Mouse (Mus musculus): ENCODE measurements around the gene Cnr1.

The Cnr1 gene

DNA sequence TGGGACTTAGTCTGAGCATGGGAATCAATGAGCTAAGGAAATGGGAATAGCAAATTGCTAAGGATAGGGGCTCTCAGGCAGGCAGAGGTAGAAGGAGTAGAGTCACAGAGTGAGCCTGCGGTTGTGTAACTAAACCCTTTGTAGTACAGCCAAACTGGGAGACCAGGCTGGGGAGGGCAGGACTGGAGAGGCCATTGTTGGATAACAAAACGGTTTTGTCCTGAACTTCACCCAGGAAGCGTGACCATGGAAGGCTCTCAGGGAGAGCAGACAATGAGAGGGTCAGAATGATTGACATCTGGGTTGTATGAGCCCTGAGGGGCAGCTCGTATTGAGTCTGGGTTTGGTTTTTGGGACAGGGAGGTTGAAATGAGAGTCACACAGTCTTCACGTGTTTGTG lies 17.2 kb downstream of the Cnr1 start:
- DNase-seq (ENCODE audit: low spot score), result no peak

DNA sequence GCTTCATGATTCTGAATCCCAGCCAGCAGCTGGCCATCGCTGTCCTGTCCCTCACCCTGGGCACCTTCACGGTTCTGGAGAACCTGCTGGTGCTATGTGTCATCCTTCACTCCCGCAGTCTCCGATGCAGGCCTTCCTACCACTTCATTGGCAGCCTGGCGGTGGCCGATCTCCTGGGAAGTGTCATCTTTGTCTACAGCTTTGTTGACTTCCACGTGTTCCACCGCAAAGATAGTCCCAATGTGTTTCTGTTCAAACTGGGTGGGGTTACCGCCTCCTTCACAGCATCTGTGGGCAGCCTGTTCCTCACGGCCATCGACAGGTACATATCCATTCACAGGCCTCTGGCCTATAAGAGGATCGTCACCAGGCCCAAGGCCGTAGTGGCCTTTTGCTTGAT lies 19.5 kb downstream of the Cnr1 start:
- no peak for DNase-seq (ENCODE audit: low spot score)

DNA sequence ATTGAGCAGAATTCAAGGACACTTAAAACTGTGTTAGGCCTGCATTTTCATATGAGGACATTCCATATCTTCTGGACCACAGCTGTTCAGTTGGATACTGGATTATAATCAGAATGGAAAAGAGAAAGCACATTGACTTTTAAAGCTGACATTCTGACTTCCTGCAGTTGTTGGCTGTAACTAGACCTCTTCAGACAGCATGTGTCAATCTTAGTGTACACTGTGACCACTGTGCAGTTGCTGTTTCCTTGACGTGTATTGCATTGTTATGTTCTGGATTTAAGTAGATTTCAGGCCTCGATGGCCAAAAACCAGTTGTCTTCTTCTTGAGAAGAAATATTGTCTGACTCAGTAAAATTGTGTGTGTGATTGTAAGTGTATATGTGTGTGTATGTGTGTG lies 21.3 kb downstream of the Cnr1 start:
- DNase-seq (ENCODE audit: low spot score), result no peak

DNA sequence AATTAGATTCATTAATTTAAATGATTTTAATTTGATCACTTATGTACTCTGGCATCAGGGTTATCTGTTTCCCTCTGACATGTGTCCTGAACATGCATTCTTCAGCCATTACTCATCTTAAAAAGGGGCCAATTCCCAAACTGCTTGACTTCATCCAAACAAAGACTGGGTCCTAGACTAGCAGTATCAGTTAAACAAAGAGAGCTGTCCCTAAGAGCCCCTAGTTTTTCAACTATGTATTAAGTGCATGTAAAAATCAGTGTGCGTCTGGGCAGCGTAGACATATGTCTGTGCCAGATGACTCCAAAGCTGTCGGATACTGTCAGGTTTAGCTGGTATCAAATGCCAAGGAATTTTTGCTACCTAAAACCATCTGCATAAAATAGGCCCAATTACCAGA lies 23.2 kb downstream of the Cnr1 start:
- no peak for DNase-seq (ENCODE audit: low spot score)

DNA sequence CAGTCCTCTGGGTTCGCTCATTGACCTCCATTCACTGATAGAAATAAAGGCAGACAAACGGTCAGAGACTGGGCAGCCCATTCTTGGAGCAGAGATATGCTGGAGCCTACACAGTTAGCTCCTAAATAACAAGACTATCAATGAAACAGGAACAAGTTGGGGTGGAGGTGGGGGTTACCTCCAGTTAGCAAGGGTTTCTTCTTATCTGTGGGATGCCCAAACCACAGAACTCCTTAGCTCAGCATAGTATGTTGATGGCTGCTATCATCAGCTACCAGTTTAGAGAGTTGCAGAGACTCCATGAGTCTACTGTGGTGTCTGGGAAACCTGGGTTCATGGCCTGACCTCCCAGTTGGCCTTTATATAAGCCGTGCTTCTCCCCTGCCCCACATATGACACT lies 33.0 kb downstream of the Cnr1 start:
- no peak for DNase-seq (ENCODE audit: low spot score)

DNA sequence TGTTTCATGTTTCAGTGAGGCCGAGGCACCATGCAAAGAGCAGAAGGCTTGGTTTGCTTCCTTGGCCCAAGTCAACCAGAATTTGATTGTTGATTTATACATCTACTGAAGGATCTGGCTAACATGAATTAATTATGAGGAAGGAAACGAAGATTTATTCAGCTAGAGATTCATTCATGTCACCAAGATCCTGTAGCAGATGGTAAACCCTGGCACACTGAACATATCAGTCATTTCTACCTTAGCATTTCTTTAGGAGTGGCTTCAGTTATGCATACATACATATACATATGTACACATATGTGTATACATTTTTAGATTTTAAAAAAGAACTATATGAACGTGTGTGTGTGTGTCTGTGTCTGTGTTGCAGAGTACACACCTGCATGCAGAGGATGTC lies 34.1 kb downstream of the Cnr1 start:
- DNase-seq (ENCODE audit: low spot score), result no peak

DNA sequence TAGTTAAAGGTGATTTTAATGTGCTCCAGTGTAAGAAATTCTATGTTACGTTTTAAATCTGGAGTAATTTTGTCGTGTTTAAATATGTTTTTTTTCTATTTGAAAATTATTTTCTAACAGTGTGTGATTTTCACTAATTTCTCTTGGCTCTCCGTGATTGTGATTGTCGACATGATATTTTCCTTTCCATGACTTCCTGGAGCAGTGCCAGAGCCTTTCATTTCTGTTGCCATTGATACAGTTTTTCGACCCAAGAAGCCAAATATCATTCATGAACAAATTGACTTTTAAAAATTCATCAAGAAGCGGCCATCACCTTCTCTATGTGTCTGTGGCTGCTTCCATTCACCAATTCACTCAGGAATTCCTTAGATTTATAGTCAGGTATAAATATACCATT lies 35.4 kb downstream of the Cnr1 start:
- DNase-seq (ENCODE audit: low spot score), result no peak

DNA sequence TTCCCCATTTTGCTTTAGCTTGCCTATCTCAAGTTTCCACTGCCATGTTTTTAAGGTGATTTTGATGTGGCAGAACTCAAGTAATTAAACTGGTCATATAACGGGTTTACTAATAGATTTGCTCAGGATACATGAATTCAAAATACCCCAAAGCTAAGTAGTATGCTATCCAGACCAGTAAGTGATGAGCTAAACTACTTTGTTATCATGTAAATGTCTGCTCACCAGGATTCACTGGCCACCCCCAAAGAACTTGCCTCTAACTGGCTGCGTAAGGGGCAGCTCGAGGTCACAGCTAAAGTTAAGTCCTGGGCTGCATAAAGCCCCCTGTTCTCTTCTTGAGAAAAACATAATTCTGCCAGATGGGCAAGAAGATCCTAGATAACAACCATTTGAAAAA lies 46.3 kb downstream of the Cnr1 start:
- no peak for DNase-seq (ENCODE audit: low spot score)

DNA sequence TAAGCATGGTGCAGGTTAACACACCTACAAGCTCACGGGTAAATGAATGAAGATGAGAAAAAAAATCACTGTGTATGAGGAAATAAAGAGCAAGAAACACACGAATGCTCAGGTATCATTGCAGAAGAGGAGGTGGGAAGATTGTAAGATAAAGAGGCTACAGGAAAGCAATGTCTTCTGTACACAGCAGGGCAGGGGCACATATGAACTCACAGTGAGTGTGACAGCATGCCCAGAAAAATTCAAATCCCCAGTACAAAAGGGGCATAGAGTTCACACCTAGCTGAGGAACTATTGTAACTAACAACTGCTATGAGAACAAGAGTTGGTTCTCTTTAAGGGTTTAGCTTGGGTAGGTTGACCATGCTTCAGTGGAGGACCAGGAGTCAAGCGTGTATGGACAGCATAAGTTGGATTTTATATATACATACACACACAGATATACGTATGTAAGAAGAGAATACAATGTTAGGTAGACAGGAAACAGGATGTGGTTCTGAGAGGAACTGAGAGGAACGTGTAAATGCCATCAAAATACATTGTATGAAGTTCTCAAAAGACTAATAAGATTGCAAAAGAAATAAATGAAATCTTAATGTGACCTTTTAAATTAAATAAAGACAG lies 64.2 kb downstream of the Cnr1 start:
- no peak for DNase-seq (ENCODE audit: low spot score)

DNA sequence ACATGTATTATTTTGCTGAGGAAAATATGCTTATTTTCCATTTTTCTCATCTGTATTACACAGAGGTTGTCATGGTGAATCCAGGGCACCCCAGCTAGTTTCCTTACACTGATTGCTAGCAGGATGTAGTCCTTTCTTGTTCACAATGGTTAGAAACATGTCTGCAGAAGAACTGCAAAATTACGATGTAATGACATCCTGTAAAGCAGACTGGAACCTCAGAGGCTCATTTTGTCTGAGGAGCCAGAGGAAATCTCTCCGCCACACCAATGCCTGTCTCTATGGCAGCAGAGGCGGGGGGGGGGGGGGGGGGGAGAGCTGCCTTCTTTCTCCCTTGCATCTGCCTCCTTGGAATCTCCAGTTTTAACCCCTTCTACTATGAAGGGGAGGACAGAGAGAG lies 68.3 kb downstream of the Cnr1 start:
- DNase-seq (ENCODE audit: low spot score), result no peak

DNA sequence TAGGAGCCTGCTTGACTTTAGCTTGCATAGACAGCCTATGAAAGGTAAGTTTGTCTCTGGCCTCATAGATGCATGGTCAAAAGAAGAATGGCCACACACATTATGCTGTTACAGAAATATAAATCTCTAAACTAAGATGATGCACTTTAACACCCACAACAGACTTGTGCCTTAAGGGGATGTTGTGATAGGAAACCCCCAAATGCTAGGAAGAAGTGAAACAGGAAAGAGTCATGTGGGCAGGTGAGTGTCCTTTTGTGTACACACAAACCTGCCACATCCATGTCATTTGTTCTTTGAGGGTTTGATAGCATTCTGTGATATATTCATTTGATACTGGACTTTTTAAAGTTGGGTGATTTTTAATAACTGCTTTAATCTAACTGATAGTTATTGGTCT lies 72.0 kb downstream of the Cnr1 start:
- no peak for DNase-seq (ENCODE audit: low spot score)
